Comparison of ENCODE assay signal across 14 mouse cellular contexts in the genomic region with DNA sequence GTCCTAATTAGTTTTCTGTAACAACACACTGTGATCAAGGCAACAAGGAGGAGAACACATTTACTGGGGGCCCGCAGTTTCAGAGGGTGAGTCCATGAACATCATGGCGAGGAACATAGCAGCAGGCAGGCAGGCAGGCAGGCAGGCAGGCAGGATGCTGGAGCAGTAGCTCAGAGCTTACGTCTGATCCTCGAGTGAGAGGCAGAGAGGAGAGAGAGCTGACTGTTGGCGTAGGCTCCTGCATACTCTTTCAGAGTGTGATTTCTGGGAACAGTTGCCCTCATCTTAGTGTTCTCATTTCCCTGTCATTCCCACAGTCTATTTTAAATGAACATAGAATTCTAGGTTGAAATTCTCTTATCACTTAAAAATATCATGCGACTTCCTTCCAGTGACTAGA. TPM values are rescaled to one million over a fixed set of nuclear protein-coding genes. Genes with fewer than 3 reads are reported as not detected.
DNase-seq lines count a peak whose midpoint lies in the region.
"Had no signal": no experiment of that assay in that cellular context is flagged by ENCODE, and none has a peak within 500 bp of the region (broad histone marks: within the 10 kb centered on the region; RNA-seq: fewer than 3 reads in every experiment).

No protein-coding gene starts in this region.

- intact Hi-C loops in left cerebral cortex, postnatal 25 days (cut with DNase I) = loop anchor here (2.0 kb wide), 1 partner anchor 20 kb away; no protein-coding TSS in a partner anchor

- peak; percentile 84 for DNase-seq in heart, adult 11 months
- DNase-seq in heart, postnatal 4 days = no peak
- peak; percentile 28 to 56 for DNase-seq in layer of hippocampus, adult 18-20 months (ENCODE audit: low spot score in 2 of 2)
- peak; percentile 38 to 92 for DNase-seq in left cerebral cortex, postnatal 25 days (ENCODE audit: low spot score in 2 of 2)
- peak; percentile 47 to 76 for DNase-seq in right cerebral cortex, postnatal 36 days (ENCODE audit: low spot score in 2 of 2)
- no peak for DNase-seq in gastrocnemius, postnatal 4 days (ENCODE audit: low spot score in 2 of 2)
- DNase-seq in embryo, embryonic 10 days (ENCODE audit: low spot score) = no peak
- no peak for DNase-seq in cerebellum, adult 11 months
- DNase-seq: cerebellum, postnatal 10 days; gastrocnemius, postnatal 10 days; heart, adult 2 months; kidney, adult 11 months; lung, adult 18-20 months; thymus, adult 18-20 months had no signal

RNA-seq across cellular contexts. Expression of a gene that starts 24.4 kb away (rescaled TPM):
- total RNA-seq in heart, postnatal 4 days (2021) = 1 to 10 TPM; 8.0 to 9.0 TPM
- 10 to 100 TPM; 28.8 to 32.3 TPM for total RNA-seq in layer of hippocampus, adult 18-20 months (2021)
- total RNA-seq in left cerebral cortex, postnatal 25 days (2021) = 10 to 100 TPM; 38.2 to 40.0 TPM
- 1 to 10 TPM; 6.0 to 7.0 TPM for total RNA-seq in gastrocnemius, postnatal 4 days (2021)

Comparison
In these comparisons a context has a peak if more than half of its experiments do, and no peak if none do; other contexts are left out.
1. DNase-seq: peak in heart, adult 11 months (single experiment), layer of hippocampus, adult 18-20 months (2 of 2), left cerebral cortex, postnatal 25 days (2 of 2) and right cerebral cortex, postnatal 36 days (2 of 2); none in heart, postnatal 4 days (single experiment), gastrocnemius, postnatal 4 days (0 of 2), embryo, embryonic 10 days (single experiment) and cerebellum, adult 11 months (single experiment).